Mouse (Mus musculus) forebrain, embryonic 11.5 days (tissue): ENCODE data around the gene Efna3. TPM values are rescaled to one million over a fixed set of nuclear protein-coding genes. Genes with fewer than 3 reads are reported as not detected.

ENCODE experiments used
- ATAC-seq: fragments of 200-750 bp; cut with Nextera tagmentation; replicated peaks from 2 replicates; pipeline ENCODE4 v1.8.0; 2017; ENCODE audit warnings: moderate TSS enrichment; ENCODE audit not compliant: low FRiP score
- DNase-seq: peaks from one replicate; pipeline ENCODE4 v3.0.0-alpha.2; 2017; ENCODE audit warnings: low spot score
- H3K27ac ChIP-seq: fragments of 300-500 bp; sonication (generic); 2 replicates; pipeline ENCODE4 v1.5.1; 2014; ENCODE audit warnings: low read depth, low read length
- H3K27me3 ChIP-seq: fragments of 300-500 bp; sonication (generic); 2 replicates; pipeline ENCODE4 v1.6.1; 2014; ENCODE audit warnings: mild to moderate bottlenecking, low read length, mixed read lengths; ENCODE audit not compliant: control insufficient read depth, insufficient read depth
- H3K36me3 ChIP-seq: fragments of 300-500 bp; sonication (generic); 2 replicates; pipeline ENCODE4 v1.6.1; 2014; ENCODE audit warnings: mild to moderate bottlenecking, low read length, moderate library complexity, mixed read lengths; ENCODE audit not compliant: control insufficient read depth, insufficient read depth
- H3K4me1 ChIP-seq: fragments of 300-500 bp; sonication (generic); replicated peaks from 2 replicates; pipeline ENCODE4 v1.6.1; 2014; ENCODE audit warnings: low read length, mixed read lengths; ENCODE audit not compliant: control insufficient read depth, insufficient read depth
- H3K4me2 ChIP-seq: fragments of 300-500 bp; sonication (generic); 2 replicates; pipeline ENCODE4 v1.6.1; 2014; ENCODE audit warnings: low read depth, mild to moderate bottlenecking, low read length, moderate library complexity, mixed read lengths; ENCODE audit not compliant: severe bottlenecking
- H3K4me3 ChIP-seq: fragments of 300-500 bp; sonication (generic); 2 replicates; pipeline ENCODE4 v1.5.1; 2014; ENCODE audit warnings: low read depth, low read length
- H3K9ac ChIP-seq: fragments of 300-500 bp; sonication (generic); 2 replicates; pipeline ENCODE4 v1.6.1; 2014; ENCODE audit warnings: low read length
- H3K9me3 ChIP-seq: fragments of 300-500 bp; sonication (generic); 2 replicates; pipeline ENCODE4 v1.6.1; 2016; ENCODE audit warnings: low read length, mixed read lengths; ENCODE audit not compliant: control insufficient read depth
- WGBS: fragments of 180-500 bp; shearing (Covaris S2); extraction: QIAGEN DNeasy Blood & Tissue Kit; methylation state at CpG from one replicate; pipeline ENCODE4 v1.1.7; 2014; 5-methylcytosine and 5-hydroxymethylcytosine counted together
- polyA plus RNA-seq: library from polyadenylated mRNA; unstranded; fragments of >200 nt; fragmentation: Nextera tagmentation; extraction: Ambion mirVana; gene quantifications from 2 replicates; pipeline ENCODE4 v1.2.1, GENCODE M21; 2014

Gene Efna3
- polyA plus RNA-seq: 6.6 and 7.7 TPM in 2 replicates

DNA sequence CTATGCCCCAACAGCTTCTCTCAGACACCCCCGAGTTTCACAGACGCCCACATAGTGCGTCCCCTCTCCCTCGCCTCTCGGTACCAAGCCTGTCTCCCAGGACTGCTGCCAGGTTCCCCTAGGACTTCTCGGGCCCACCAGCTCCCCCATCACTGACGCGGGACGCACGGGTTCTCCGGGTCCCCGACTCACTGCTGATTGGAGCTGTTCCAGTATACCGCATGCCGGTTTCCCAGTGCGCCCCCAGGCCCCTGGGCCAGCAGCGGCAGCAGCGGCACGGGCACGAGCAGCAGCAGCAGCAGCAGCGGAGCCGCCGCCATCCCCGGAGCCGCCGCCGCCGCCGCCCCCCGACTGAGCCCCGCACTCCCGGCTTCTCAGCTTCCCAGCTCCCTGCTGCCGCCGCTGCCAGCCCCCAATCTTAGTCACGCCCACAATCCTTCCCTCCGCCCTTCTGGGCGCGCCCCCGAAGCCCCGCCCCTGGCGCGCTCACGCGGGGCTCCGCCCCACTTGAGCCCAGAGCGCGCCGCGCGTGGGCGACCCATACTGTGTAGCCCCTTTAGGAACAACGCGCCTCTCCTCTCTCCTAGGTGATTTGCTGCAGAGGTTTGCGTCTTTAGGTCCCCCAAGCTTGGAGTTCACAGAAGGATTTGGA is at the start of gene Efna3:
Gene Efna3 (minus strand): TSS at position 452 of the 652 bp plus-strand sequence.
- WGBS: 0% methylated on average over 52 of the region's 53 CpGs
- H3K27ac ChIP-seq: no peak within 1 kb of the TSS

DNA sequence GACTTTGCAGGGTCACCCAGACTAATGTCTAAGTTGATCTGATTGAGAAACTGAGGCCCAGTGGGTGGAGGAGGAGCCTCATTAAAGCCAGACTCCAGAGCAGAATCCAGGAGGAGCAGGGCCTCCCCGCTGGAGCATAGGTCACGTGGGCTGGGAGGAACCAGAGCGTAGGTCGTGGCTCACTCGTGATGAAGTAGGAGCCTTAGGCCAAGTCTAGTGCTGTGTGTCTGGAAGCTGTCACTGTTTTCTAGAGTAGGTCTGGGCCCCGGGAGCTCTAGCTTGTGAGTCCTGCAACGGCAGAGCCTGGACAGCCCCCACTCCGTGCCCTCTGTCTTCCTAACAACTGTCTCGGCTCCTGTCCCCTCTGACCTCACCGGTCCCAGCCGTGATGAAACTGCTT is 44.6 kb upstream of the Efna3 start:
- Histone ChIP-seq H3K36me3 (no peaks in the 10 kb centered on the region), H3K9ac (no peak overlapping the region), H3K27me3 (no peaks in the 10 kb centered on the region), H3K4me3 (no peak overlapping the region), H3K27ac (no peak overlapping the region), H3K4me2 (no peak overlapping the region), H3K9me3 (no peaks in the 10 kb centered on the region), H3K4me1 (no peaks in the 10 kb centered on the region)
- no peak for DNase-seq
- WGBS: 73% methylated on average over 11 of the region's 11 CpGs
- no peak for ATAC-seq

More for the DNA sequence above, at the start of gene Efna3:
- peak; percentile 53 for ATAC-seq
- peaks cover 51% of the 10 kb centered on the region for H3K27me3 ChIP-seq
- peak; percentile 86 for DNase-seq
- H3K4me2 ChIP-seq: peak within 1 kb of the TSS; percentile 88
- H3K9ac ChIP-seq: peak within 1 kb of the TSS; percentile 59
- no peaks in the 10 kb centered on the region for H3K36me3 ChIP-seq
- H3K4me3 ChIP-seq: peak within 1 kb of the TSS; percentile 57
- peaks cover 27% of the 10 kb centered on the region for H3K4me1 ChIP-seq
- H3K9me3 ChIP-seq: no peaks in the 10 kb centered on the region

DNA sequence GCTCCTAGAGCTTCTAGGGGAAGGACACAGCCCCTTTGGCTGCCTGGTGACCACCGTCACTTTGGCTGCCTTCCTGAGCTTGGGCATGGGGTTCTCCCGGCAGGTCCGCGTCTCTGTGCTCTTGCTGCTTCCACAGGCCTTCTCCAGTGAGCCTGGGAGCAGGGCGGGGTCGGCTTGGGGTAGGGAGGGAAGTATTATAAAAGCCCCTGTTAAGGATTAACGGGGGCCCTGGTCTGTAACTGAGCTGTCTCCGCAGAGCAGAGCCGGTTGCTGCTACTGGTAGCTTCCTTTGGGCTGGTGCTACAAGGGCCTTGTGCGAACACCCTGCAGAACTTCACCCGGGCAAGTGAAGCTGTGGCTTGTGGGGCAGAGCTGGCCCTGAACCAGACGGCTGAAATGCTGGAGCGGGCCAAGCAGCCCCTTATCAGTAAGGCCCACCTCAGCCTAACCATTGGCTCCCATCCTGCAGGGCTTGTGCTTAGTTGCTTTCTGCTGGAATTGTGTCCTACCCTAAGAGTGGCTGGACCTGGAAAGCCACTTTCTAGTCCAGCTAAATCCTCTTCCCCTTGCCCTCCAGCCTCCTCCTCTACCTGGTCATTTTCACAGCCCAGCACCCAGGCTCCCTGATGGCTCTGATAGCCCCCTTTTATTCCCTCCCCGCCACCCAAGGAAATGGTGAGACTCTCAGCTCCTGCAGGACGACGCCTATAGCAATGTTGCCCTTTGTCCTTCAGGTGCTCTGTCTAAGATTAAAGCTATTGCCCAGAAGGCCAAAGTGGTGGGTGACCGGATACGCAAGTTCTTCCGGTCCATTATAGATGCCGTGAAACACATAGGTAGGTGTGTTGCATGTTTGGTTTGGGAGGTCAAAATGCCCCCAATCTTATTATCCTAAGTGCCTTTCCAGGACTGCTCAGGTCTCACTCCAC is 43.0 kb upstream of the Efna3 start:
- Histone ChIP-seq H3K27me3 (no peaks in the 10 kb centered on the region), H3K27ac (no peak overlapping the region), H3K36me3 (no peaks in the 10 kb centered on the region), H3K9ac (no peak overlapping the region), H3K4me2 (no peak overlapping the region), H3K9me3 (no peaks in the 10 kb centered on the region), H3K4me1 (no peaks in the 10 kb centered on the region), H3K4me3 (no peak overlapping the region)
- DNase-seq: no peak
- ATAC-seq: no peak
- whole genome bisulfite sequencing: 79% methylated on average over 20 of the region's 20 CpGs

DNA sequence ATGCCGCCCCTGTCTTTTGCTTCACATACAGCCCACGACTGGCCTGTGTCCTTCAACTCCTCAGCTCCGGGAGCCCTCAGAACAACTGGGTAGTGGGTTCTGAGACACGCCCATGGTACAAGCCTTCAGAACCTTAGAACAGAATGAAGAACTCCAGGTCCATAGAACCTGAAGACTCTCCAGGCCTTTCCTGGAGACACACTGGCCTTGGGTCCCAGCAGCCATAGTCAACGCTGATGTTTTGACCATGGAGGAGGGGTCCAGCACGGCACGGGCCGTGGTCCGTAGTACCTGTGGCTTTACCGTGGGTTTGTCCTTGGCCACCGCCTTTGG is 42.4 kb upstream of the Efna3 start, which contains the start of gene Dcst1:
Gene Dcst1 (minus strand): TSS at position 101 of the 333 bp plus-strand sequence.
- ATAC-seq (no peak), DNase-seq (no peak)
- 84% methylated on average over 11 of the region's 11 CpGs for WGBS
- H3K4me2 ChIP-seq: no peak within 1 kb of the TSS
- no peak within 1 kb of the TSS for H3K4me3 ChIP-seq
- no peaks in the 10 kb centered on the region for H3K36me3 ChIP-seq
- H3K4me1 ChIP-seq: no peaks in the 10 kb centered on the region
- no peaks in the 10 kb centered on the region for H3K9me3 ChIP-seq
- no peak within 1 kb of the TSS for H3K27ac ChIP-seq
- no peak within 1 kb of the TSS for H3K9ac ChIP-seq
- H3K27me3 ChIP-seq: no peaks in the 10 kb centered on the region

DNA sequence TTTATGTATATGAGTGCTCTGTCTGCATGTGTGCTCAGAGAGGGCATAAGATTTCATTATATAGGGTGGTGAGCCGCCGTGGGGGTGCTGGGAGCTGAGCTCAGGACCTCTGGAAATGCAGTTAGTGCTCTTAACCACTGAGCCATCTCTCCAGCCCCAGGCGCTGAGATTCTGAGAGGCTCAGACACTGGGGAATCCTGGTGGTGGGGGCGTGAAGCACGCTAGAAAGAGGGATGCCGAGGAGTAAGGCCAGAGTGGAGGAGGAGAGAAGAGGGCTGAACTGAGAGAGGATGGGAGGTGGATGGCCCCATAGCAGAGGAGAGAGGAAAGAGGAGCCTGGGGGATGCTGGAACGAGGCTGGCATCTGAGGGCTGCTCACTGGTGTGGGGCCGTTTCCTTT is 41.9 kb upstream of the Efna3 start:
- no peak for ATAC-seq
- H3K9ac ChIP-seq: no peak overlapping the region
- H3K27ac ChIP-seq: no peak overlapping the region
- no peak for DNase-seq
- no peak overlapping the region for H3K4me2 ChIP-seq
- H3K27me3 ChIP-seq: no peaks in the 10 kb centered on the region
- no peaks in the 10 kb centered on the region for H3K9me3 ChIP-seq
- 56% methylated on average over 8 of the region's 8 CpGs for whole genome bisulfite sequencing
- no peak overlapping the region for H3K4me3 ChIP-seq
- no peaks in the 10 kb centered on the region for H3K4me1 ChIP-seq
- H3K36me3 ChIP-seq: no peaks in the 10 kb centered on the region

DNA sequence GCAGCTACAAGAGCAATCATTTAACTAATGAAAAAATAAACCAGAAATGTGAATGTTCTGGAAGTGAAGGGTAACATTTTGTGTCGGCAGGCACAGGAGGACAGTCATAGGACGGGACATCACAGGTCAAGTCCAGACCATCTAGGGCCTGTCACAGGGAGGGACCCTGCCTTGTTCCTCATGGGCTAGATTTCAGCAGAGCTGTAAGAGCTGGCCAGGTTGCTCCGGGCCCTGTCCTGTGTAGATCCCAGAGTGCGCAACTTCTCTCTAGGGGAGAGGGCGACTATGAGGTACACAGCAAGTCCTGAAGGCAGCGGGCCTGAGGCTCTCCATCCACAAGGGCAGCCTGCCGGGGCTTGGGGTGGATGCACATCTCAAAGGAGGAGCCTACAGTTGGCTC is 38.9 kb upstream of the Efna3 start, which contains the start of gene Dcst2:
Gene Dcst2 (plus strand): TSS at position 301 of the 400 bp plus-strand sequence.
- 83% methylated on average over 7 of the region's 7 CpGs for WGBS
- Histone ChIP-seq H3K4me3 (no peak within 1 kb of the TSS), H3K4me2 (no peak within 1 kb of the TSS), H3K27me3 (no peaks in the 10 kb centered on the region), H3K27ac (no peak within 1 kb of the TSS), H3K9me3 (no peaks in the 10 kb centered on the region), H3K9ac (no peak within 1 kb of the TSS), H3K4me1 (no peaks in the 10 kb centered on the region), H3K36me3 (no peaks in the 10 kb centered on the region)
- DNase-seq (no peak), ATAC-seq (no peak)

DNA sequence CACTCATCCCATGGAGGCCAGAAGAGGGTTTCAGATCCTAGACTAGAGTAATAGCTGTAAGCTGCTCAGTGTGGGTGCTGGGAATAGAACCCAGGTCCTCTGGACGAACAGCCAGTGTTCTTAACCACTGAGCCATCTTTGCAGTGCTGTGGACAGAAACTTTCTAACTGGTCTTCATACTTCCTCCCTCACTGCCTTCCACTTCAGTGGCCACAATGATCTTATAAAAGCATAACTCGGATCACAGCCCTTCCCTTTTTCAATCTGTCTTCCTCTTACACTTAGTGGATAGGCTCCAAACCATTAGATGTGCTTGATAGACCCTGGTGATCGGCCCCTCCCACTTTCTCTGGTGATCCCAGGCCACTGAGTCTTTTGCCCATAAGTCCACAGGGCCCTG is 37.5 kb upstream of the Efna3 start:
- H3K36me3 ChIP-seq: no peaks in the 10 kb centered on the region
- H3K9me3 ChIP-seq: no peaks in the 10 kb centered on the region
- no peak overlapping the region for H3K9ac ChIP-seq
- ATAC-seq (no peak), DNase-seq (no peak)
- H3K27ac ChIP-seq: no peak overlapping the region
- no peaks in the 10 kb centered on the region for H3K4me1 ChIP-seq
- H3K4me3 ChIP-seq: no peak overlapping the region
- WGBS: 75% methylated on average over 3 of the region's 3 CpGs
- H3K4me2 ChIP-seq: no peak overlapping the region
- no peaks in the 10 kb centered on the region for H3K27me3 ChIP-seq

DNA sequence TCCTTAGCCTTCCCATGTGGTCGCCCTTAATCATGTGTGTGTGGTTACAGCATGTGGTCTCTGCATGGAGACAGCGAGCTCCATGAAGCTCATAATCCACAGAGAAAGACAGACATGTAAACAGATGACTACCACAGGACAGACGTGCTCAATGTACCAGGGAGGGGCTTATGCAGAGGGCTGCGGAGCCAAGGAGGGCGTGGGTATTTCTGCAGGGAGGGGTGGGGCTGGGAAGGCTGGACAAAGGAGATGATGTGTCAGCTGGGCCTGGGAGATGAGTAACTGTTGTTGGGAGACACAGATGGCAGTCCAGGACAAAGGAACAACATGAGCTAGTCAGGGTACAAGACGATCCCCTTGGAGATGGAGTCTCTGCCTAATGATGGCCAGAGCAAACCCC is 36.9 kb upstream of the Efna3 start:
- Histone ChIP-seq H3K27ac (no peak overlapping the region), H3K4me2 (no peak overlapping the region)
- 80% methylated on average over 6 of the region's 6 CpGs for WGBS

More for the DNA sequence above, 36.9 kb upstream of the Efna3 start:
- H3K4me1 ChIP-seq: no peaks in the 10 kb centered on the region
- H3K36me3 ChIP-seq: no peaks in the 10 kb centered on the region
- DNase-seq (no peak), ATAC-seq (no peak)
- H3K9ac ChIP-seq: no peak overlapping the region
- no peaks in the 10 kb centered on the region for H3K27me3 ChIP-seq
- no peaks in the 10 kb centered on the region for H3K9me3 ChIP-seq
- H3K4me3 ChIP-seq: no peak overlapping the region
